Mouse (Mus musculus): ENCODE data around the gene Mkrn2.

Mkrn2 gene

DNA sequence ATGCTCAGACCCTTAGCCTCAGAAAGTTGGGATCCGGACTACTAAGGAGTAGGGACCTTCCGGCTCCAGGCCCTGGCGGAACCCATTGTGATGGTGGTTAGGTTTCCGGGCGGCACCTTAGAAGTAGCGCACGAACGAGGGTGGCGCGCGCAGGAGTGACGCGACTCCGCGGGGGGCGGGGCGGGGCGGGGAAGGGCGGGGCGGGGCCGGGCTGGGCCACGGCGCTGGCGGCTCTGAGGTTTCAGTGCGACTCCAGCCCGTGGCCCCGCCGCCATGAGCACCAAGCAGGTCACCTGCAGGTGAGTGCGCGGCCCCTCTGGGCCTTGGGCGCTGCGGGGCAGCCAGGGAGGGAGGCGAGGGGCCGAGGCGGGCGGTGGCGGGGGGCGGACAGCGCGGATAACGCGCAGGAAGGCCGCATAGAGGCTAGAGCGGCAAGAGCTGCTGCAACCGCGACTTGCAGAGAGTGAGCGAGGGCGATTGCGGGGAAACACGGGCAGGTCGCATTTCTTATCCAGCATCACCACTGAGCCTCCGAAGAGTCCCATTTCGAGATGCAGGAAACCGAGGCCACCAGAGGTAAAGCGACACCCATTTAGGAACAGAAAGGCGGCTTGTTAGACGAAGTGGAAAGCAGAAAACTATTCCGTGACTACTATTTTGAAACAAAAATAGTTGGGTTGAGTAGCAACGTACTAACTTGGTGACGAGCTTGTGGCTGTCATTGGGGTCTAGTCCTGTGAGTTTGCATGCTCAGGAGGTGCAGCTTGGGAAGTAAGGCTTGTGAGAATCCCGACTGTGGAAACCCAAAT is at the start of gene Mkrn2:
Gene Mkrn2, plus strand, starts transcription at position 188 of the 809 bp plus-strand sequence.
- DNase-seq (ENCODE audit: low spot score), result peak; percentile 90

DNA sequence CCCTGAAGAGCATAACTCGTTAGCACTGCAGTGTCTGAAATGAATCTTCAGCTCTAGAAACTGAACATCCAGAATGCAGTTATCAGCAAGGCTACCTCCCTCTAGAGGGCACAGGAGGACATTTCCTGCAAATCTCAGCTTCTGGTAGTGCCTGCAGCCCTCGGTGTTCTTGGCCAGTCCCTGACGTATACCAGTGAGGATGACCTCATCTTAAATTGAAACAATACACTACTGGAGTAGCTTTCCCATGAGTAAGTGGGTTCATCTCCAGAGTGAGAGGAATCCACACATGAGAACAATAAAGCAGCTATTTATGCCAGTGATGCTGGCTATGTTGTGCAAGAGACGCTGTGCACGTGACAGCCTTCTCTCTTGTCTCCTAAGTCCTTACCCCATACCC is 46.2 kb upstream of the Mkrn2 start:
- DNase-seq (ENCODE audit: low spot score), result no peak

DNA sequence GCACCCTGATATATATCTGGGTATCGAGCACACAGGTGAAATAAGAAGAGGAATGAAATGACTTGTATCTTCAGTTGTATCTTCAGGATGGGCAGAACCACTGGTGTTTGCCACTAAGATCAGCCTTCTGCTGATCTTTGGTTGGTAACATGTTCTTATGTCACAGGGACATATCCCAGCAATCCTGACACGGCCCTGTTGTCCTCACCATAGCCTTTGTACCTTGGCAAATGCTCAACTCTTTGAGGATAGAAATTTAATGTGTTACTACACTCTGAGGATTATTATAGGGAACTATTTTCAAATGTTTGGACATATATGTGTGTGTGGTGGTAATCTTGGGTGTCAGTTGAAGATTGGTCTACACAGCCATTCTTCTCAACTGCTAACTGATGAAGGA is 43.5 kb upstream of the Mkrn2 start:
- DNase-seq (ENCODE audit: low spot score), result no peak

DNA sequence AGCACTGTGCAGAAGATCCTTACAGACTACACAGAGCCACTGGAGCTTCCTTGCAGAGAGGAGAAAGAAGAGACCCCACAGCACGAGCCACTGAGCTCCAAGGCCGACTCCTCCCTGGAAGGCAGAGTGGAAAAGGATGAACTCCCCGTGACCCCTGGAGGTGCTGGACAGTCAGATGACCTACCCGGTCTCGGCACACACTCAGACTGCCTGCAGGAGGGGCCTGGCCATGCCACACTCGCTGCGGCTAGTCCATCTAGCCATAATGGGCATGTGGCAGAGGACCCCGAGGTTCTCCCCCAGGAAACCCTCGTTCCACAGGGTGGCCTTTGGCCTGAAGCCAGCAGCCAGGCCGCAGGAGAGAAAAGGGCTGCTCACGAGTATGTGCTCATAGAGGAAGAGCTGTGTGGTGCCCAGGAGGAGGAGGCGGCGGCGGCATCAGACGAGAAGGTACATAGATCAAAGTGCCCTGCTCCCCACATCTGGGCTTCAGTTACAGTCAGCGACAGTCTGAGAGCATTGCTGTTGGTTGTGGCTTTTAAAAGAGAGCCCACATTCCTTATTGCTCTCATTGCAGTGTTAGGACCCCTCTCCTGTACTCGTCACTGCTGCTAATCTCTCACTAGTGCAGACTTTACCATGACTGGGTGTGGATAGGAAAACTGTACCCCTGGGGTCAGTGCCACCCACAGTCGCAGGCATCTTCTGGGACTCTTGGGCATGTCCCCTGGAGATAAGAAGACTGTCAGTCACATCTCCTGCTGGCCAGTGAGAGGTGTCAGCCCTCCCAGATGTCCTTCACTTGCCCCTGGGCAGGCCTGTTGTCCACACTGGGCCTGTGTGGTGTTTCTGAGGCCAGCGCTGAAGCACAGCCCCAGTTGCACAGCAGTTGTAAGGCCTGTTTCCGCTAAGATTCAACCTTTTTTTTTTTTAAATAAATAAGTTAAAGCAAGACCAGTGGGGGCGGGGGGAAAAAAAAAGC is 41.8 kb upstream of the Mkrn2 start:
- DNase-seq (ENCODE audit: low spot score), result no peak

DNA sequence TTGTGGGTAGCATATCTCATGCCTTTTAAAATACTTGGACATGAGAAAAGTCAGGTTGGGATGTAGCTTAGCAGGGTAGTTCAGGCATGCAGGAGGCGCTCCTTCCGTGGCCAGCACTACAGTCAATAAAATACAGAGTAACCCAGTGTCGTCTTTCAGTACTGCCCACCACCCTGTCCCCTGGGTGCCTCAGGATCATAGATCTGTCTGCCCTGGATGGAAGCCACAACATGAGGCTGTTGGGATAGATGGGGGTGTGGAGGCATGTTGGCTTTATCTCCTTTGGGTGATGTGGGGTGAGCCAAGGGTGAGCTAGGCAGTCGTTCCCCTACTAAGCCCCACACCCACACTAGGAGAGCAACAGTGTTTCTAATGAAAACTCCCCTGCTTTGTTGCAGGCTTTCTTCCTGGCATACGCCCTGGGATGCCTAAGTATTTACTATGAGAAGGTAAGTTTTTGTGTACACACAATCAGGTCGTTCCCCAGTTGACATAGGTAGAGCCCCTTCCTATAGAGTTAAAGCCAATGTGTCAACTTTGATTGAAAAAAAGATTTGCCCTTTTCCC is 36.1 kb upstream of the Mkrn2 start:
- DNase-seq (ENCODE audit: low spot score), result no peak

DNA sequence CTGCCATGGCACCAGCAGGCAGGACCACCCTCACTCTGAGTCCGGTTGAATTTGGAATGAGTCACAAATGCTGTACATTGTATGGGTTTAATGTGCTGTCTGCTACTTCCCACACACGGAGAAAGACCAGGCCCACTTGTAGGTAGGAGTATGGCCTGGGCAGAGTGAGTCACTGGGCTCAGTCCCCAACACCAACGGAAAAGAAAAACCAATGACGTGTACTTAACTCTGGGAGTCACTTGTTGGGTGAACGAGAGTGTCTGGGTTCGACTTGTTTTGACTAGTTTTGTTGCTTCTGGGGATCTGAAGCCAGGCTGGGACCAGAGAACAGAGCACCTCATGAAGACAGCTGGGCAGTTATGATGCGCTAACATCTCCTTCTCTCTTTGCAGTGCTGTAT is 27.5 kb upstream of the Mkrn2 start:
- no peak for DNase-seq (ENCODE audit: low spot score)

DNA sequence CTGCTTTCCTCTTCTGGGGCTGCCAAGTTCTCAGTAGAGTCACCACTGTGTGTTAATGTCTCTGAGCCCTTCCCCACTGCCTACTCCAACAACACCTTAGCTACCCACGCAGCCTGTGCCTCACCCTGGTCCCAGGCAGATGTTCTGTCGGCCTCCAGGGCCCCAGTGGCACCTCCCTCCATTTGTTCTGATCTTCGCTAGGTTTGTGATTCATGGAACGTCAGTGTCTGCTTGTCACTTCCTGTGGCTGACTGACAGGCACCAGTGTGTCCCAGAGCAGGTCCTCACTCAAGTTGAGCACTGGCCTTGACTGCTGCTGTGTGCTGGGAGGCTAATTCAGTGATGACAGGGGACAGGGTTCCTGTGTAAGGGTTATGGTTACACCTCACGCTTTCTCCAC is 24.3 kb upstream of the Mkrn2 start:
- no peak for DNase-seq (ENCODE audit: low spot score)

DNA sequence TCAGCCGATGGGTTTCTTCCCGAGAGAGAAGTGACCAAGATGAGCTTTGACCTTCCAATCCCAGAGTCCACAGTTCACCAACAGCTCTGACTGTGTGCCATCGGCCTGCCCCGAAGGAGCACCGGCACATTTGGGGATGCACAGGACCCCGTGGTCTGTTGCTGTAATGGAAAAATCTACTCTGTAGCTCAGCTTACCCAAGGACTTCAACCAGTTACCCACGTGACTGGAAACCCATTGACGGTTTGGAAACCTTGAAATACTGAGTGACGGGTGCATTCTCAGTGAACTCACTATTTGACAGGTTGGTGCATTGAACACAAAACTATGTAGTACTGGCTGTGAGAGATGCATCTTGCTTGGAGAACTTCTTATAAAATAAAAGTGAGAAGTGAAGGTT is 23.8 kb upstream of the Mkrn2 start:
- no peak for DNase-seq (ENCODE audit: low spot score)

DNA sequence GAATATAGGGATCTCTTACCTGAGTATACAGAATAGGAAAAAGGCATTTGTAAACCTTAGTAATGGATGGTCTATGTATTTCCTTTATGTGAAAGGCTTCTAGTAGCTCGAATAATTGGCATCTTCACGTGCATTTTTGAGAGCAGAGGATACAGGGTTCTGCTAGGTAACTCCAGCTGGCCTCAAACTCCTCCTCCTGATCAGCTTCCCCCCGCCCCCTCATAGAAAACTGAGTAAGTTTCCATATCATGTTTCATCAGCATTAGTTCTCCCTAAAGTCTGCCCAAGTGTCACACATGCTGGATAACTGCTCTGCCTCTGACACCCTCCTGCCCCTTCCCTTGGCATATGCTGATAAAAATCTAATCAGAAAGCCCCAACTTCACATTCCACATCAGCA is 20.9 kb upstream of the Mkrn2 start:
- DNase-seq (ENCODE audit: low spot score), result no peak

DNA sequence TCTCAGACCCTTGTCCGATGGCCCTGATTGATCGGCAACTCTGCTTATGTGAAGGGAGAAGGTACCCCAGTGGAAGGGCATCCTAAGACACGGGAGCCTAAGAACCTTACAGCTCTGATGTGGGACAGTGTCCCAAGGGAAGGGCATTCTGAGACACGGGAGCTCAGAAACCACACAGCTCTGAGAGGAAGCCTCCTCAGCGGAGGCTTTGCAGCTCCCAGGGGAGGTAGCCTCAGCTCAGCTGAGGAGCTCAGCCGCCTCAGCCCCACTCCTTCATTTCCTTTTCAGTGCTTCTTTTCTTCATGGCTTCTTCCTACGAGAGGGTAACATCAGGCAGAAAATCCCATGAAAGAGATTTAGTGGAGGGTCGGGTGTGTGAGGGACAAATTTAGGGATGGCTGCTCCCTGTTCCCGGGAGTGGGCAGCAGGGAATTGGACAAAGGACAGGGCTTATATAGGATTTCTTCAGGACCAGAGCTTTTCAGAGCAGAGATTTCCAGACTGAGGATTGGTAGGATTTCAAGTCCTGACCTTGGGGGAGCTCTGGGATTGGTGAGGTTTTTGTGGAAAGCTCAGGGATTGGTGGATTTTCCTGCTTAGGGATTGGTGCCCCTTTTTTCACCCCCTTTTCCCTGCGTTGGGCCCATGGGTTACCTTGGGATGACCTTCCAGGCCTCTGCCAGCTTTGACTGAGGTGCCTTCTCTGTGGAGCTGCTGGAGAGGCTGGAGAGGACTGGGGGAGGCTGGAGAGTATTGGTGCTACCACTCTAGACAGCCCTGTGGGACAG is 19.2 kb upstream of the Mkrn2 start:
- DNase-seq (ENCODE audit: low spot score), result no peak

DNA sequence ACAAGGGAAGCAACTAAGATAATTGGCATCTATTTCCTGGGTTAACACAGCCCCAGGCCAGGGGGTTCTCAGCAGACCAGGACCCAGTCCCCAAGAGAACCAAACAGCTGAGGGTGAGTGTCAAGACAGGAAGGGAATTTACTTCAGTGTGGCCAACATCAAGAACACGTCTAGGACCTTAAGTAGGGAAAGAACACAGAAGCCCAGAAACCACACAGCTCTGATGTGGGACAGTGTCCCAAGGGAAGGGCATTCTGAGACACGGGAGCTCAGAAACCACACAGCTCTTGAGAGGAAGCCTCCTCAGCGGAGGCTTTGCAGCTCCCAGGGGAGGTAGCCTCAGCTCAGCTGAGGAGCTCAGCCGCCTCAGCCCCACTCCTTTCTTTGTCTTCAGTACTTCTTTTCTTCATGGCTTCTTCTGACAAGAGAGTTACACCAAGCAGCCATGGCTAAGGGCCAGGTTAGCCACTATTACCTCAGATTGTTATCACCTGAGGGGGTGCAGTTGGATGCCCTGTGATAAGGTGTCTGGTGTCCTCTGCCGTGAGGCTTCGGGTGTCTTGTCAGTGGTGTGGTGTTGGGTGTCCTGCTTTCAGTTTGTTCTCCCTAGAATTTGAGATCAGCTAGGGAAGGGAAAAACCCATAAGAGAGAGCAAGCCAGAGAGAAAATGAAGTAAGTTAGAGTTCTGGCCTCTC is 18.1 kb upstream of the Mkrn2 start:
- DNase-seq (ENCODE audit: low spot score), result no peak

DNA sequence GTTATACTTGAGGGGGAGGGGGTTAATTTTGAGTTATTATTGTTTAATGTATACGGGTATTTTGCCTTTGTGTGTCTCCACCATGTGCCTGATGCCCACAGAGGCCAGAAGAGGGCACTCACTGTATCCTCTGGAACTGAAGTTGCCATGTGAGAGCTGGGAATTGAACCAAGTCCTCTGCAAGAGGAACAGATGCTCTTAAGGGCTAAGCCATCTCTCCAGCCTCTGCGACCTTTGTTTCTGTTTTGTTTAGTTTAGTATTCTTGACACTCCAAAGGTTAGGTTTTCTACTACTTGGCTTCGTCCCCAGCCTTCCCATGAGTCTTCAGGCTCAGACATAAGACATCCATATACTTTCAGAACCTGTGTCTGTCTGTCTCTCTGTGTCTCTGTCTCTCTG is 17.5 kb upstream of the Mkrn2 start:
- DNase-seq (ENCODE audit: low spot score), result no peak

DNA sequence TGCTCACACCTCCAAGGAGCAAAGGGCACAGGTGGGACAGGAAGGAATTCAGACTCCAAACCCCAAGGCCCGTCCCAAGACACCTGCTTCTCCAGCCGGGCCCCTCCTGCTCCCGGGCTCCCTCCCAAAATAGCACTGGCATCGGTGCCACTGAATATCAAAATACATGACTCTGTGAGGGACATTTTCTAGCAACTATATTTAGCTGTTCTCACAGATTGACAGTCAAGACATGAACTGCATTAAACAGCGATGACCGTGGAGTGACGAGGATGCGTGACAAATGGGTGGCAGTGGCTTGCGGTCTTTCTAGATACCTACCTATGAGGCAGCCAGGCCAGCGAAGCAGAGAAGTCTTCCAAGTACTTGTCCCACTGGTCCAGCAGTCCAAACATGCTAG is 15.4 kb upstream of the Mkrn2 start:
- no peak for DNase-seq (ENCODE audit: low spot score)

DNA sequence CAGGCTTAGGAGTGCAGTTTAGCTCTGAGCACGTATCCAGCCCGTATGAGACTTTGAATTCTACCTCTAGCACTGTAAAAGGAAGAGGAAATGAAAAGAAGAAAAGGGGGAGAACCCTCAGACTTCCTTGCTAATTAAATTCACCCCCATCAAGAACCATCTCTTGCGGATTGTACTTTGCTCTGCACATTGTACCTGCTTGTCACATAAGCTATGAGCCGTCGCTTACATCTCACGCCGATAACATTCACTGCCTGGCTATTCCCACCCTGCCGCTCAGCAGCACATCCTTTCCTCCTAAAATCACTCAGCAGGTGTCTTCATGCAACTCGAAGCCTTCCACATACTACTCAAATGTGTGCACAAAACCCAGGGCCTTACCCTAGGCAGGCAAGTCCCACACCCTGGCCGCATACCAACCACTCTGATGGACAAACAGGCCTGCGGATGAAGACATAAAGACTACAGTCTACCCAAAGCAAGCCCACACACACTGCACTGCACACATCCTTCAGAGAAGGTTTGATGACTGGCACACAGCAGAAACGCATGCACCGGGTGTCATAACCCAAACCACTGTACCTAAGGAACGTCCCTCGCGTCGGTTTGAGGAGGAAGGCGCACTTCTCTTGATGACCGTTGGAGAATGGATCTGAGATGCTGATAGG is 9.9 kb upstream of the Mkrn2 start:
- no peak for DNase-seq (ENCODE audit: low spot score)

DNA sequence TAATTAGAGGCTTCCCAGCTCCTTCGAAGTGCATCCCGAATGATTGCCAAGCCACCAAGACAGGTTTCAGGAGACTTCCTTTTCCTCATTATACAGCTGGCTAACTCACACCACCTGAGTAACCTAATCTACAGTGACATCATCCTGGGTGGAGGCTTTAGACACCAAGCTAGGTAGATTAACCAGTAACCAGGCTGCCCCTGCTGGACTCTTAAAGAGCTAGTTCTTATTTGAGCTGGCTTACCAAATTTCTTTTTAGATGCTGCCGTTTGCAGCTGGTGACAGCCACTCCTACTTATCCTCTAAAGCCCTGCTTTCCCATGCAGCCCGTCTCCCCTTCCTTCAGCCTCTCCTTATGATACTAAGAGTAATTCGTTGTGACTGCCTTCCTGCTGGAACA is 9.2 kb upstream of the Mkrn2 start, which contains the start of gene Mkrn2os:
Gene Mkrn2os, minus strand, starts transcription at position 119 of the 400 bp plus-strand sequence.
- DNase-seq (ENCODE audit: low spot score), result no peak

DNA sequence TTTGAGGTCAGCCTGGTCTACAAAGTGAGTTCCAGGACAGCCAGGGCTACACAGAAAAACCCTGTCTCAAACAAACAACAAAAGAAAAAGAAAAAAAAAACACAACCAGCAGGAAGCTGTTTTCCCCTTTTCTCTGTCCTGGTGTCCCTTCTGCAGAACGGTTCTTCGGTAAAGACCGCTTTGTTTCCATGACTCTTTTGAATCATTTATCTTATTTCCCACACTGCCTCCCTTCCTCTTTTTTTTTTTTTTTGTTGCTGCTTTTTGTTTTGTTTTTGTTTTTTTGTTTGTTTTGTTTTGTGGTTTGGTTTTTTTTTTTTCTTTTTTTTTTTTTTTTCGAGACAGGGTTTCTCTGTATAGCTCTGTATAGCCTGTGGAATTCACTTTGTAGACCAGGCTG is 8.4 kb upstream of the Mkrn2 start:
- DNase-seq (ENCODE audit: low spot score), result no peak

DNA sequence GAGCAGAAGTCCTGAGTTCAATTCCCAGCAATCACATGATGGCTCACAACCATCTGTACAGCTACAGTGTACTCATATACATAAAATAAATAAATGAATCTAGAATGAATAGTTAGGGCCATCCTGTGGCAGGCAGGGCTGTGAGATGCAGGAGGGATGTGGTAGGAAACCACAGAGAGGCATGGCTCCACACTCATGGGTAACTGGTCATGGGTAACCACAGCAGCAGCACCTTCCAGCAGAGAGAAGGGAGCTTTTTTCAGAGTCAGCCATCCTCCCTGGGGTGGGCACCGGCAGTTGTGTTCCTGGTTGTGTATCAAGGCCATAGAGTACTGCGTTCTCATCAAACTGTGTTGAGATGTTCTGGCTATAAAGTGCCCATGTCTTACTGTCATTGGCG is 7.2 kb upstream of the Mkrn2 start:
- no peak for DNase-seq (ENCODE audit: low spot score)

DNA sequence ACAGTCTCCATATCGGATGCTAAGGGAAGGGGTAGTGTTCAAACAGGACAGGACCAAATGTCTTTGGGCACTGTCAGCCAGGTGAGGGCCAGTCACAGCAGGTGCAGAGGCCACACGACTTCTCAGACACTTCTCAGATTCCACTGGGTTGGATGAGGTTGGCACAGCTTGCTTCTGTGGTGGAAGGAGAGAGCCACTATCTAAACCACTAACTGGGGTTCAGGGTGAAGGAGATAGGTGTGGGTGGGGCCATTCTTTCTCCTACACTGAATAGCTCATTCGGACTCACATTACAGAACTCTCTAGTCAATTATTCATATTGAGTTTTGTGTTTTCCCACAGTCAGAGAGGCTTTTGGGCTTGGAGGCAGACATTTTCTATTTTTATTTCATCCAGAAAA is 6.0 kb upstream of the Mkrn2 start:
- no peak for DNase-seq (ENCODE audit: low spot score)

DNA sequence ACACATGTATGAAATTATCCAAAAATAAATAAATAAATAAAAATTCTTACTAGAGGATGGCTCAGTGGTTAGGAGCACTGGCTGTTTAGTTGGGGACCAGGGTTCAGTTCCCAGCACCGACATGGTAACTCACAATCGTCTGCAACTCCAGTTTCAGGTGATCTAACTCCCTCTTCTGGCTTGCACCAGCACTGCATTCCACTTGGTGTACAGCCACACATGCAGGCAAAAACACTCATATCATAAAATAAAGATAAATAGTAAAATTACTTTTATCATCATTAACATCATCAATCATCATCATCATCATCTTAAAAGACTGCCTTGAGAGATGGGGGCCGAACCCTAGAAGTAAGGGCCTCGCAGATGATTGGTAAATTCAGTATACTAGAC is 384 bp upstream of the Mkrn2 start:
- DNase-seq (ENCODE audit: low spot score), result no peak

DNA sequence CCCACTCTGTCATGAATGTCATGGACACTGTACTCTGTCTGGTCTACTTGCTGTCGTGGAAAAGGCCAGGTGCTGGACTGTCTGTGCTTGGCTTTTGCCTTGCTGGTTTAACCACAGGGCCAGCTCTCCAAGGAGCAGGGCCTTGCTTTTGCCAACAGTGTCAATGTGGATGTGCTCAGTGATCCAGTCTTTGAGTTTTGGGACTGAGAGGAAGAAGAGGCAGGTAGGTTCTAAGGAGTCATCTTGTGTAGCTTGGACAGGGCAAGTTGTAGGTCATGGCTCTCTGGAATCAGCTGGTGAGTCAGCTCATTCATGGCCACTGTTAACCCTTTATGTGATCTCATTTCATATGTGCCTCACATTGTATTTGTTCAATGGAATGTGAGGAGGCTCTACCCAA is 4.8 kb downstream of the Mkrn2 start:
- DNase-seq (ENCODE audit: low spot score), result no peak

DNA sequence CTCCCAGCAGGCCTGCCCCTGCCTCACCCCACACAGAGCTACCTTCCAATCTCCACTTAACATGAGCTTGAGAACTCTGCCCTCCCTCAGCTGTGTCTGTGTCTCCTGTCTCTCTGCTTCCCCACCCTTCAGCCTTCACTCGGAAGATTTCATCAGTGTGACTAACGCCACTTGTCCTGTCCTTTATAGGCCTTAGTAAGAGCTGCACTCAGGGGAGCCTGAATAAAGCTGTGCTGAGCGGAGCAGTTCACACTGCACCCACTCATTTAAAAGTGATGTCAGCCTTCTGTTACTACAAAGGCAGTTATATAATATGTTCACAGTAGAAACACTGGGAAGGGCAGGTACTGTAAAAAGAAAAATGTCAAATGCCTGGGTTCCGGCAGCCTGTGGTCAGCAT is 5.7 kb downstream of the Mkrn2 start:
- DNase-seq (ENCODE audit: low spot score), result no peak

Measured in ovary, postnatal 14 days (tissue).